Mouse (Mus musculus): ENCODE results near the gene Fam178b. TPM values are rescaled to one million over a fixed set of nuclear protein-coding genes. Genes with fewer than 3 reads are reported as not detected.

Gene Fam178b
- polyA plus RNA-seq (2015; fragmentation: Nextera tagmentation; extraction: Ambion mirVana): 0.68 and 0.78 TPM in 2 replicates

DNA sequence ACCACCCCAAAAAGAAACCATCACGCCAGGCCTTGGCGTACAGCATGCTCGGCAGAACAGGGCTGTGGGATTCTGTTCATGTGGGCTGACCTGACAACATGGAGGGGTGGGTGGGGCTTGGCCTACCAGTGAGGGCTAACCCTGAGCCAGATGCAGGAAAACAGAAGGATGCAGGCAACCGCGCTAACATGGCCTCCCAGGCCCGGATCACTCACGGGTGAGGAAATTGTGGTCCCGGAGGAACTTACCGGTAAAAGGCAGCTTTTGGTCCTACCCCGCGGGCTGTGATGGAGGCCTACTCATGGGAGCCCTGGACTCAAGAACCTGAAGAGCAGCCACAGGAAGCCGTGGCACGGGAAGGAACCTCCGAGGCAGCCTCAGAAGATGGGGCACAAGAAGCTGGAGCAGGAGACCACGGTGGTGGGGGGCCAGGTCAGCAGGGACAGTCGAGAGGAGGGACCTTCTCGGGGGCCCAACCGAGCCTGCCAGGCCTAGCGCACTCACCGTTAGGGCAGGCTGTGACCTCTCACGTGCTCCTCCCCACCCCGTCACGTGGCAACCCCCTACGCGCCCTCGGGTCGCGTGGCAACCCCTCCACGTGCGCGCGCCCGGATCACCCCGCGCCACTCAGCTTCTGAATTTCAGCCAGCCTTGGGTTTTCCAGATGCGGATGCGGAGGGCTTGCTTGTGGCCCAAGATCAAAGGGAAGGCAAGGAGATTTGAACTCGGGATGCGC is at the start of gene Fam178b:
Gene Fam178b (minus strand): TSS at position 564 of the 736 bp plus-strand sequence.

DNA sequence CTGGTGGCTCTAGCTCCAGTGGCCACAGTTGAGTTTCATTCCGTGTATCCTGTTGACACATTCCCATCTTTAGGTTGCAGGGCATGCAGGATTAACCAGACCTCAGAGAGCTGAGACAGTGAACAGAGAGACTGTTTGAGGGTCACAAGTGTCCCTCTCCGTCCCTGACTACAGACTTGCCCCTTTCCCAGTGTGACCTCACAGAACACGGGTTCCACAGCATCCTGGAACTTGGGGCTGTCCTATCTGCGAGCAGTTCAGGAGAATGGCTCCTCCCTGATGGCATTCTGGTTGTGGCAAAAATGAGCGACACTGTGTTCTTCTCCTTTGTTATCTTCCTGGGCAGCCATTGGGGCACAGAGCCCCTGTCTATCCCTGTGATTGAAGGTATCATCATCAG is 31.3 kb upstream of the Fam178b start, which contains the start of gene Actr1b:
Gene Actr1b (minus strand): TSS at position 112 of the 400 bp plus-strand sequence.

DNA sequence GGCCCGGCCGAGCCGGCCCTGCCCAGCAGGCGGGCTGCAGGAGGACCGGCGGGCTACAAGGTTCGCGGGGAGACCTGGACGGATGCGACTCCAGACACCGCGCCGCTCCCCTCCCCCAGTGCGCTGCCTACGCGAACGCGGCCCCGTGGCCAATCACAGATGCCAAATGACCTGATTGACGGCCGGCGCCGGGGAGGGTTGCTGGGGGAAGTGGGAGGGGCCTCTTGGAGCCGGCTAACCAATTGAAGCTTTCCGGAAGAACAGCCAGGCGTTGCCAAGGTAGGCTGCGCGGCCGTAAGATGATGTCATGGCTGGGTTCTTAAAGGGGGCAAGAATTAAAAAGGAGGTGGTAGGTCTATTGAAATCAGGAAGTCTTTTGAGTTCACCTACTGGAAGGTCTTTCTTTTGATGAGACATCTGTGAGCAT is 26.9 kb upstream of the Fam178b start, which contains the start of gene 4933424G06Rik:
Gene 4933424G06Rik (plus strand): TSS at position 296 of the 427 bp plus-strand sequence.

DNA sequence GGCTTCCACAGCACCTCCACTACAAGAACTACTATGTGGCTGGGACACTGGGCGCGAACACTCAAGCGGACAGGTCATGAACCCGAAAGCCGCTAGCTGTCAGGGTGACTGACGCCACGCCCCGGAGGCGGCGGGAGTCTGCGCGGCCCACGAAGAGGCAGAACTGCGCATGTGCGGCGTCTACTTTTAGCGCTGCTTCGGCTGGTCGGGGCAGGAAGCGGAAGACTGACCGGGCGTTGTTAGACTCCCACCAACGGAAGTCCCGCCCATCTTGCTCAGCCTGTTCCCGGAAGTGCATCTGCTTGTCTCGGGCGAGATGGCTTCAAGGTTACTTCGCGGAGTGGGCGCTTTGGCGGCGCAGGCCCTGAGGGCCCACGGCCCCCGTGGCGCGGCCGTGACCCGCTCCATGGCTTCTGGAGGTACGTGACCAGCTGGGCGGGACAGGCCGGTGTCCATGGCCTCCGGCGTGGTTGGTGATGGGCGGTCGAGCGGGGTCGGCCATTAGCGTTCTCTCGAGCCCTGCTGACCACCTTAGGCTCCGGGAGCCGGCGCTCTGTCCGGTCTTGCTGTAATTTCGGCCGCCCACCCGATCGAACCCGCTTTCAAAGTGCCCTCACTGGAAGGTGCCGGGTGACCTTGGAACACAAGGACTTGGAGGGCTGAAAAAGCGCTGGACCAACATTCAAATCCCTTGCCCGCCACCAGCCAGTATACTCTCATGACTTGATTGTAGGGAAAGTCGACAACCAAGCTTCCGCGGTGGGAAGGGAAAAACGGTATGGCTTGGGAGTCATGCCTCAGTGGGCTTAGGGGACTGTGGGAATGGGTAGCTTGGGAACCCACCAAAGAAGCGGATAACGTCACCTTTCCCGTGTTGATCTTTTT is 8.5 kb upstream of the Fam178b start, which contains the start of gene Cox5b:
Gene Cox5b (plus strand): TSS at position 179 of the 885 bp plus-strand sequence.

DNA sequence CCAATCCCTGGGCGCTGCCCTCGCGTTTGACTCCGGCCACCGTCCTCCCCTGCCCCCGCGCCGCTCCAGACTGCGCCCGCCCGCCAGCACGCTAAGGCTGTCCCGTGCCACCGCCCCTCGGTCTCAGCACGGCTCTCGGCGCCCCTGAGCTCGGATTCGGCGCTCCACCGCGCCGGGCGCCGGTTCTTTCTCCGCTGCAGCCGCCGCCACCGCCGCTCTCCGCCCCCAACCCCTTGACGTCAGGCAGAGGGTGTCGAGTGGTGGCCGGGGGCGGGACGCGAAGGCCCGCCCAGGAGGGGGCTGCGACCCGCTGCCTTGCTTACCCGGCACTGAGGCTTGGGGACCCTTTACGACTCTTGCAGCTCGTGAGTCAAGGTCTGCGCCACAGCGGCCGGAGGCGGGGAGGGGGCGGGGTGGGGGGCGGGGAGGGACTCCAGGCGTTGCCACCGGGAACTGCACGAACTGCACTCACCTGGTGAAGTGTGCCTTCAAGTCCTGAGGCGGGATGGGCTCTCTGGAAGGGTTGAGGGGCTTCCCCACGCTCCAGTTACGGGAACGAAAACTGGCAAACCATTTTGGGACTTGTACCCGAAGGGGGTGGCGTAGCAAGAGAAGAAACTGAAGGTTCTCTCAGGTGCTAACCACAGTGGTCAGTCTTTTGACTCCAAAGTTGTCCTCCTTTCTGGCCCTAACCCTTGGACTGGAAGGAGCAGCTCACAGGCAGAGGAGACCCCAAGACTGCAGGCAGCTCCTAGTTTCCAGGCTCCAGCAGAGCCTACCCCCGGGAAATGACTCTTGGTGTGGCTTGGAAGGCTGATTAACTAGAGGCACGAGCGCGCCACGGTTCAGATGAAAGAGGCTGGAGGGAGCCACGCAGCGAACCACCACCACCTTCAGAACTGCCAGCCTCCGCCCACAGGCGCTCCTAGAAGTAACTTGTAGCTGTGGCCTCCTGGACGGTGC is 124.7 kb downstream of the Fam178b start, which contains the start of gene Sema4c:
Gene Sema4c (minus strand): TSS at position 319 of the 963 bp plus-strand sequence.

DNA sequence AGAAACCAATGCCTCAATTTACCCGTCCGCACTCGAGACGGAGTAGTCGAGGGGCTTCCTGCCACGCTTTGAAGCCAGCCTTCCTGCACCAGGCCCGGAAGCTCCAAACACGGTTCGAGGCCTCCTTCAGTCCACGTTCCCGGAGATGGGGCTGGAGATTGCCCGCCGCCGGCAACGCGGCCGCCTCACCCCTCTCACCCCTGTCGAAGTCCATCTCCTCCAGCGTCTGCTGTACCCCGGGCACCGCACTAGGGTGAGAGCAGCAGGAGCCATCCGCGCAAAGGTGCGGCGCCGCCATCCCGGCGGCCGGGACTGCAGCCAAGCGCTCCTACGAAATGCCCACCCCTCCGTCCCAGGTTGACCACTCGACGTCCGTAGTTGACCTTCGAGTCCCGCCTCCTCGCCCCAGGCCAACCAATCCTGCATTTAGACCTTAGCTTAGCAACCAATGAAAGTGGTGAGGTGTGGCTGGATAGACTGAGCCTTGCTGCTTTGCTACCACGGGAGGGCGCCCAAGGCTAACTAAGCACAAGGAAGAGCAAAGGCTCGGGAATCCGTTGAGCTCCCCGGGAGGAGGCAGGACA is 136.0 kb downstream of the Fam178b start, which contains the start of gene Ankrd39:
Gene Ankrd39 (minus strand): TSS at position 558 of the 584 bp plus-strand sequence.

DNA sequence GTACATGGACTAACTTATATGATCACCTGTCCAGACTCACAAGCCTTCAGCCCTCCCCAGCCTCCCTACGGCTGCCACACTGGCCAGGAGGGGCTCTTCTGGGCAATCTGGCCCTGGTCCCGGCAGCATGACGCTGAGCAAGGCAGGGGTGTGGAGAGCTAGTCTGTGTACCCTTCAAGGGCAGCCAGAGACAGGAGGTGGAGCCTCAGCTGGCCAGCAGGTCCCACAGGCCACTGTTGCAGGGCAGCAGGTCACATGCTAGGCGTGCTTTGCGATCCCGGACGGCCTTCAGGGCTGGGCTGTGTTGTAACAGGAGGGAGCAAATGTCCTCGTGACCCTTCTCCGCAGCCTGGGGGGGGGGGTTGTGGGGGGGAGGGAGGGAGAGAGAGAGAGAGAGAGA is 143.8 kb downstream of the Fam178b start, which contains the start of gene Gm42417:
Gene Gm42417 (minus strand): TSS at position 244 of the 400 bp plus-strand sequence.

DNA sequence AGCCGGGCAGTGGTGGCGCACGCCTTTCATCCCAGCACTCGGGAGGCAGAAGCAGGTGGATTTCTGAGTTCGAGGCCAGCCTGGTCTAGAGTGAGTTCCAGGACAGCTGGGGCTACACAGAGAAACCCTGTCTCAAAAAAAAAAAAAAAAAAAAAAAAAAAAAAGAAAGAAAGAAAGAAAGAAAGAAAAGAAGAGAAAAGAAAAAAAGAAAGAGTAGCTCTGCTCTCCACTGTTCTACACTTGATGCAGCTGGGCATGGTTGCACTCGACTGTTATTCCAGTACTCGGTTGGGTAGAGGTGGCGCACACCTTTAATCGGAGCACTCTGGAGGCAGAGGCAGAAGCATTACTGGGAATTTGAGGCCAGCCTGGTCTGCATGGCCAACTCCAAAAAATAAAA is 146.2 kb downstream of the Fam178b start, which contains the start of gene Ankrd23:
Gene Ankrd23 (minus strand): TSS at position 101 of the 400 bp plus-strand sequence.

Small RNAs within 50 kb of the gene (microRNA-seq; reads per million reads assigned to microRNA genes)
- 0 reads per million in 2 experiments for gene Gm24133

Other genes with a start within 250 kb of the Fam178b start
- gene Lman2l, start 237.9 kb downstream of the Fam178b start, polyA plus RNA-seq (2015; fragmentation: Nextera tagmentation; extraction: Ambion mirVana): 26.3 and 27.8 TPM in 2 replicates
- 5.9 TPM in 2 replicates for gene Cnnm4, start 211.6 kb downstream of the Fam178b start, polyA plus RNA-seq (2015; fragmentation: Nextera tagmentation; extraction: Ambion mirVana)
- 2.1 and 2.7 TPM in 2 replicates for gene Cnnm3, start 171.3 kb downstream of the Fam178b start, polyA plus RNA-seq (2015; fragmentation: Nextera tagmentation; extraction: Ambion mirVana)
- gene Ankrd23, start 146.3 kb downstream of the Fam178b start, polyA plus RNA-seq (2015; fragmentation: Nextera tagmentation; extraction: Ambion mirVana): 53.8 and 60.7 TPM in 2 replicates
- 0.28 and 0.54 TPM in 2 replicates for gene Gm42417, start 143.8 kb downstream of the Fam178b start, polyA plus RNA-seq (2015; fragmentation: Nextera tagmentation; extraction: Ambion mirVana)
- gene Ankrd39, start 135.7 kb downstream of the Fam178b start, polyA plus RNA-seq (2015; fragmentation: Nextera tagmentation; extraction: Ambion mirVana): 18.4 and 19.7 TPM in 2 replicates
- gene Sema4c, start 124.8 kb downstream of the Fam178b start, polyA plus RNA-seq (2015; fragmentation: Nextera tagmentation; extraction: Ambion mirVana): 5.3 and 6.3 TPM in 2 replicates
- 1,173 and 1,270 TPM in 2 replicates for gene Cox5b, start 8.3 kb upstream of the Fam178b start, polyA plus RNA-seq (2015; fragmentation: Nextera tagmentation; extraction: Ambion mirVana)
- gene 4933424G06Rik, start 27.0 kb upstream of the Fam178b start, polyA plus RNA-seq (2015; fragmentation: Nextera tagmentation; extraction: Ambion mirVana): 0.21 and 0.34 TPM in 2 replicates
- 58.7 and 59.8 TPM in 2 replicates for gene Actr1b, start 31.2 kb upstream of the Fam178b start, polyA plus RNA-seq (2015; fragmentation: Nextera tagmentation; extraction: Ambion mirVana)
- gene Zap70, start 78.6 kb upstream of the Fam178b start, polyA plus RNA-seq (2015; fragmentation: Nextera tagmentation; extraction: Ambion mirVana): 0.29 and 0.41 TPM in 2 replicates

All from skeletal muscle tissue, postnatal 0 days (tissue).